Mouse (Mus musculus) heart, adult 2 months (tissue): ENCODE measurements around the gene Sptbn4. TPM values are rescaled to one million over a fixed set of nuclear protein-coding genes. Genes with fewer than 3 reads are reported as not detected.

Experiments used
- DNase-seq, 2 experiments: peaks; one replicate each; pipeline ENCODE4 v3.0.0; 2021
- H3K27ac ChIP-seq: fragments of 200-600 bp; 2 replicates; pipeline ENCODE4 v1.8.1; 2022
- H3K27me3 ChIP-seq: fragments of 200-500 bp; 2 replicates; pipeline ENCODE4 v1.6.1; 2012; ENCODE audit warnings: mild to moderate bottlenecking, low read length, inconsistent platforms, mixed read lengths; ENCODE audit not compliant: control insufficient read depth, insufficient read depth
- H3K36me3 ChIP-seq: fragments of 200-500 bp; 2 replicates; pipeline ENCODE4 v1.6.1; 2012; ENCODE audit warnings: low read length, inconsistent platforms; ENCODE audit not compliant: control insufficient read depth, insufficient read depth
- H3K4me1 ChIP-seq: fragments of 200-500 bp; 2 replicates; pipeline ENCODE4 v1.6.1; 2011; ENCODE audit warnings: low read length; ENCODE audit not compliant: control insufficient read depth, insufficient read depth
- H3K4me3 ChIP-seq: fragments of 200-600 bp; 2 replicates; pipeline ENCODE4 v1.8.1; 2022
- H3K79me2 ChIP-seq: fragments of 200-500 bp; replicated peaks from 2 replicates; pipeline ENCODE4 v1.6.1; 2012; ENCODE audit warnings: mild to moderate bottlenecking, inconsistent platforms, low read length, moderate library complexity, mixed read lengths; ENCODE audit not compliant: control insufficient read depth, insufficient read depth
- H3K9ac ChIP-seq: fragments of 200-500 bp; 2 replicates; pipeline ENCODE4 v1.6.1; 2012; ENCODE audit warnings: low read depth, mild to moderate bottlenecking, control low read depth, inconsistent platforms, low read length, mixed read lengths
- CTCF ChIP-seq: fragments of 200-600 bp; IDR thresholded peaks from 2 replicates; pipeline ENCODE4 v1.8.1; 2022; ENCODE audit warnings: antibody characterized with exemption, mild to moderate bottlenecking, moderate library complexity
- EP300 ChIP-seq: fragments of 200-500 bp; IDR thresholded peaks from 2 replicates; pipeline ENCODE4 v1.6.1; 2011; ENCODE audit warnings: low read depth, low read length, control low read depth; ENCODE audit not compliant: insufficient read depth
- POLR2A ChIP-seq: fragments of 200-500 bp; IDR thresholded peaks from 2 replicates; pipeline ENCODE4 v1.6.1; 2011; ENCODE audit warnings: mild to moderate bottlenecking, low read depth, low read length, control low read depth; ENCODE audit not compliant: insufficient read depth
- WGBS: fragments of 180-500 bp; shearing (Covaris S2); methylation state at CpG from one replicate; pipeline ENCODE4 v1.1.7; 2018; 5-methylcytosine and 5-hydroxymethylcytosine counted together
- intact Hi-C: fragments of 180-260 bp; cut with DNase I; formaldehyde crosslinking; loops from one replicate; pipeline ENCODE4 v1.15.1; 2025
- polyA plus RNA-seq: library from polyadenylated mRNA; depleted of rRNA; stranded (reverse); fragments of >200 nt; gene quantifications from 2 replicates; pipeline ENCODE4 v1.2.3, GENCODE M21; 2012
- total RNA-seq, 2 experiments: library from RNA; stranded (reverse); gene quantifications; 2 replicates each; pipeline ENCODE4 v1.2.3; 2021

The Sptbn4 gene
- total and polyA plus RNA-seq, 3 experiments = 0.18 to 0.23 (median 0.20) TPM

- Histone ChIP-seq H3K4me3 (peak within 1 kb of the TSS; percentile 90), H3K27ac (peak within 1 kb of the TSS; percentile 89), H3K36me3 (peaks cover 2% of the 10 kb centered on the region; the same call in 1 of the 2 replicates), H3K27me3 (no peaks in the 10 kb centered on the region), H3K9ac (peak within 1 kb of the TSS; percentile 81), H3K79me2 (no peaks in the 10 kb centered on the region), H3K4me1 (peaks cover 4% of the 10 kb centered on the region)
- peak; percentile 90 for TF ChIP-seq POLR2A
- TF ChIP-seq CTCF = no peak
- under 1% methylated on average over 36 of the region's 36 CpGs for WGBS
- intact Hi-C loops = loop anchor here (5.0 to 10.0 kb wide), 2 partner anchors 136 to 308 kb away; partner anchors contain the start of genes Egln2 and Ltbp4
- DNase-seq = peak; percentile 99
These were observed 25.8 kb upstream of the Sptbn4 start, which contains the start of gene Sertad3 for GRCm38 (mm10) chr7:27473156-27473834. Gene Sertad3 (plus strand): TSS chr7:27473768.

GRCm38 (mm10) chr7:27472596-27472995 is 25.1 kb upstream of the Sptbn4 start:
- Histone ChIP-seq H3K4me3 (peak overlapping the region; percentile 90), H3K9ac (0 out of 2 replicates have a peak overlapping the region, but pooled peaks have one; percentile 8), H3K27ac (peak overlapping the region; percentile 89), H3K36me3 (peaks cover 2% of the 10 kb centered on the region; the same call in 1 of the 2 replicates), H3K79me2 (no peaks in the 10 kb centered on the region), H3K27me3 (no peaks in the 10 kb centered on the region), H3K4me1 (peaks cover 4% of the 10 kb centered on the region)
- intact Hi-C loops = loop anchor here (1.0 to 10.0 kb wide), 3 partner anchors 24 to 308 kb away; partner anchors contain the start of genes Egln2 and Ltbp4
- 6% methylated on average over 7 of the region's 7 CpGs for WGBS
- DNase-seq = peak in 1 of 2 experiments; percentile 28
- TF ChIP-seq CTCF = no peak
- no peak for TF ChIP-seq EP300
- no peak for TF ChIP-seq POLR2A

GRCm38 (mm10) chr7:27471390-27472120 is 24.1 kb upstream of the Sptbn4 start:
- intact Hi-C loops = loop anchor here (1.0 to 10.0 kb wide), 3 partner anchors 23 to 307 kb away; partner anchors contain the start of genes Egln2 and Ltbp4
- H3K27me3 ChIP-seq = no peaks in the 10 kb centered on the region
- H3K36me3 ChIP-seq = peaks cover 2% of the 10 kb centered on the region; the same call in 1 of the 2 replicates
- 89% methylated on average over 11 of the region's 11 CpGs for WGBS
- H3K79me2 ChIP-seq = no peaks in the 10 kb centered on the region
- peak in 1 of 2 experiments; percentile 2 for DNase-seq
- H3K9ac ChIP-seq = no peak overlapping the region
- peaks cover 4% of the 10 kb centered on the region for H3K4me1 ChIP-seq
- TF ChIP-seq POLR2A (no peak), CTCF (no peak), EP300 (no peak)
- H3K4me3 ChIP-seq = no peak overlapping the region
- H3K27ac ChIP-seq = no peak overlapping the region

- no peak for DNase-seq
- WGBS = 31% methylated on average over 4 of the region's 4 CpGs
- H3K79me2 ChIP-seq = no peaks in the 10 kb centered on the region
- H3K4me1 ChIP-seq = no peaks in the 10 kb centered on the region
- TF ChIP-seq EP300 (no peak), CTCF (no peak), POLR2A (no peak)
- intact Hi-C loops = no loop called here
- H3K27ac ChIP-seq = no peak overlapping the region
- no peak overlapping the region for H3K4me3 ChIP-seq
- no peaks in the 10 kb centered on the region for H3K27me3 ChIP-seq
- no peaks in the 10 kb centered on the region for H3K36me3 ChIP-seq
- H3K9ac ChIP-seq = no peak overlapping the region
These were observed 20.2 kb upstream of the Sptbn4 start for GRCm38 (mm10) chr7:27467648-27468047.

- Histone ChIP-seq H3K27ac (no peak overlapping the region), H3K79me2 (no peaks in the 10 kb centered on the region), H3K4me1 (no peaks in the 10 kb centered on the region), H3K9ac (no peak overlapping the region), H3K4me3 (no peak overlapping the region), H3K27me3 (no peaks in the 10 kb centered on the region), H3K36me3 (no peaks in the 10 kb centered on the region)
- 73% methylated on average over 6 of the region's 6 CpGs for WGBS
- intact Hi-C loops = no loop called here
- no peak for TF ChIP-seq EP300
- no peak for TF ChIP-seq CTCF
- no peak for TF ChIP-seq POLR2A
- no peak for DNase-seq
These were observed 13.0 kb upstream of the Sptbn4 start for GRCm38 (mm10) chr7:27460477-27460876.

GRCm38 (mm10) chr7:27459640-27460039 is 12.2 kb upstream of the Sptbn4 start:
- Histone ChIP-seq H3K27me3 (no peaks in the 10 kb centered on the region), H3K27ac (no peak overlapping the region), H3K9ac (no peak overlapping the region), H3K4me3 (no peak overlapping the region), H3K36me3 (no peaks in the 10 kb centered on the region), H3K79me2 (no peaks in the 10 kb centered on the region), H3K4me1 (no peaks in the 10 kb centered on the region)
- intact Hi-C loops = no loop called here
- WGBS = 76% methylated on average over 5 of the region's 5 CpGs
- DNase-seq = no peak
- TF ChIP-seq CTCF = no peak
- no peak for TF ChIP-seq EP300
- TF ChIP-seq POLR2A = no peak
